Comparison of ENCODE assay signal across 8 mouse cellular contexts in genomic region chr2:170128461-170129247, GRCm38 (mm10). TPM values are rescaled to one million over a fixed set of nuclear protein-coding genes. Genes with fewer than 3 reads are reported as not detected.
DNase-seq lines count a peak whose midpoint lies in the region; ATAC-seq and TF ChIP-seq lines count a peak whose summit lies in the region.

No protein-coding gene starts in this region.

- H3K9me3 ChIP-seq in hindbrain, embryonic 16.5 days (ENCODE audit: control insufficient read depth, low read length), result no peaks in the 10 kb centered on the region
- H3K9me3 ChIP-seq in midbrain, embryonic 13.5 days, result no peaks in the 10 kb centered on the region

- 30% methylated on average over 7 of the region's 7 CpGs for WGBS in hindbrain, embryonic 16.5 days
- WGBS in midbrain, embryonic 13.5 days, result 21% methylated on average over 7 of the region's 7 CpGs

- intact Hi-C loops in left cerebral cortex, postnatal 10 days (cut with DNase I), result no loop called here

- H3K4me1 ChIP-seq in hindbrain, embryonic 16.5 days (ENCODE audit: control insufficient read depth, insufficient read depth, low read depth, low read length), result peaks cover 16% of the 10 kb centered on the region
- peaks cover 75% of the 10 kb centered on the region for H3K4me1 ChIP-seq in midbrain, embryonic 13.5 days (replicated peaks)

- no peak overlapping the region for H3K9ac ChIP-seq in hindbrain, embryonic 16.5 days (ENCODE audit: low read depth, low read length)
- no peak overlapping the region for H3K9ac ChIP-seq in midbrain, embryonic 13.5 days (replicated peaks)

- DNase-seq in layer of hippocampus, adult 2 months (ENCODE audit: low spot score in 2 of 2), result no peak
- no peak for DNase-seq in layer of hippocampus, adult 8-10 months (ENCODE audit: low spot score in 2 of 2)
- DNase-seq in c-Kit-positive CD71-positive TER-119-positive erythroid progenitor cells, embryonic 14.5 days (ENCODE audit: low spot score), result peak; percentile 73
- no peak for DNase-seq in ovary, adult 18-20 months (ENCODE audit: low spot score)
- DNase-seq in left cerebral cortex, postnatal 10 days (ENCODE audit: extremely low spot score in 1 of 2, low spot score in 2 of 2), result no peak
- no peak for DNase-seq in right cerebral cortex, adult 2 months (ENCODE audit: low spot score in 2 of 2)

- H3K27ac ChIP-seq in layer of hippocampus, adult 2 months, result peak overlapping the region; percentile 67; the same call in 1 of the 2 replicates
- no peak overlapping the region for H3K27ac ChIP-seq in hindbrain, embryonic 16.5 days (ENCODE audit: low read depth, low read length)
- H3K27ac ChIP-seq in midbrain, embryonic 13.5 days, result peak overlapping the region; percentile 35; the same call in 1 of the 2 replicates

- ATAC-seq in hindbrain, embryonic 16.5 days, result no peak
- ATAC-seq in midbrain, embryonic 13.5 days, result no peak

- H3K27me3 ChIP-seq in hindbrain, embryonic 16.5 days (replicated peaks; ENCODE audit: control insufficient read depth, insufficient read depth, low read length), result no peaks in the 10 kb centered on the region
- no peaks in the 10 kb centered on the region for H3K27me3 ChIP-seq in midbrain, embryonic 13.5 days

- no peaks in the 10 kb centered on the region for H3K36me3 ChIP-seq in hindbrain, embryonic 16.5 days (ENCODE audit: control insufficient read depth, insufficient read depth, low read length)
- H3K36me3 ChIP-seq in midbrain, embryonic 13.5 days, result no peaks in the 10 kb centered on the region

- no peak for TF ChIP-seq CTCF in layer of hippocampus, adult 2 months (conservative IDR thresholded peaks at IDR 0.05)

- no peak overlapping the region for H3K4me3 ChIP-seq in layer of hippocampus, adult 2 months
- H3K4me3 ChIP-seq in hindbrain, embryonic 16.5 days (ENCODE audit: low read length), result no peak overlapping the region
- 0 out of 2 replicates have a peak overlapping the region, but pooled peaks have one; percentile 83 for H3K4me3 ChIP-seq in midbrain, embryonic 13.5 days (replicated peaks)

- peak overlapping the region; percentile 73; the same call in 1 of the 2 replicates for H3K4me2 ChIP-seq in hindbrain, embryonic 16.5 days (ENCODE audit: low read length)
- H3K4me2 ChIP-seq in midbrain, embryonic 13.5 days (replicated peaks), result peak overlapping the region; percentile 65

RNA-seq across cellular contexts. Expression of gene Zfp217, which starts 19.2 kb away (rescaled TPM):
- total RNA-seq in layer of hippocampus, adult 2 months (2021), result 1 to 10 TPM; 3.0 to 3.8 TPM
- total RNA-seq in layer of hippocampus, adult 8-10 months (2022), result 1 to 10 TPM; 3.2 to 5.3 (median 4.5) TPM
- polyA plus RNA-seq in hindbrain, embryonic 16.5 days (2015; fragmentation: Nextera tagmentation; extraction: Ambion mirVana), result 0.92 and 1.0 TPM in 2 replicates
- 1.8 and 1.9 TPM in 2 replicates for polyA plus RNA-seq in midbrain, embryonic 13.5 days (2015; fragmentation: Nextera tagmentation; extraction: Ambion mirVana)
- 1 to 10 TPM; 4.1 TPM for total RNA-seq in left cerebral cortex, postnatal 10 days (2021)
